Mouse (Mus musculus) bone marrow, adult 2 months (tissue): Measurements from ENCODE around the gene Dock8. TPM values are rescaled to one million over a fixed set of nuclear protein-coding genes. Genes with fewer than 3 reads are reported as not detected.

ENCODE experiments used
- H3K27ac ChIP-seq: fragments of 200-500 bp; 2 replicates; pipeline ENCODE4 v1.5.1; 2012; ENCODE audit warnings: low read depth, mild to moderate bottlenecking, control low read depth, inconsistent platforms, low read length; ENCODE audit not compliant: control insufficient read depth, poor library complexity, insufficient read depth
- H3K4me1 ChIP-seq: fragments of 200-500 bp; 2 replicates; pipeline ENCODE4 v1.6.1; 2011; ENCODE audit warnings: low read length; ENCODE audit not compliant: control insufficient read depth, insufficient read depth
- H3K4me3 ChIP-seq: fragments of 200-500 bp; replicated peaks from 2 replicates; pipeline ENCODE3; 2011; ENCODE audit warnings: mild to moderate bottlenecking, low read depth, low read length, control low read depth; ENCODE audit not compliant: control insufficient read depth
- CTCF ChIP-seq: fragments of 200-500 bp; IDR thresholded peaks from 2 replicates; pipeline ENCODE4 v1.5.1; 2011; ENCODE audit warnings: low read length, control low read depth; ENCODE audit not compliant: control insufficient read depth, insufficient read depth
- POLR2A ChIP-seq: fragments of 200-500 bp; IDR thresholded peaks from 2 replicates; pipeline ENCODE4 v1.6.1; 2011; ENCODE audit warnings: low read depth, mild to moderate bottlenecking, control low read depth, low read length, borderline replicate concordance; ENCODE audit not compliant: control insufficient read depth
- WGBS: fragments of 180-500 bp; shearing (Covaris S2); methylation state at CpG from one replicate; pipeline ENCODE4 v1.1.7; 2018; 5-methylcytosine and 5-hydroxymethylcytosine counted together
- polyA plus RNA-seq: library from polyadenylated mRNA; stranded (reverse); fragments of >200 nt; gene quantifications from 2 replicates; pipeline ENCODE4 v1.2.4, GENCODE M21; 2011; ENCODE audit warnings: low replicate concordance; ENCODE audit not compliant: missing spikeins, insufficient read depth, insufficient read length

Gene Dock8
- polyA plus RNA-seq, 1 experiment: 40.8 TPM

DNA sequence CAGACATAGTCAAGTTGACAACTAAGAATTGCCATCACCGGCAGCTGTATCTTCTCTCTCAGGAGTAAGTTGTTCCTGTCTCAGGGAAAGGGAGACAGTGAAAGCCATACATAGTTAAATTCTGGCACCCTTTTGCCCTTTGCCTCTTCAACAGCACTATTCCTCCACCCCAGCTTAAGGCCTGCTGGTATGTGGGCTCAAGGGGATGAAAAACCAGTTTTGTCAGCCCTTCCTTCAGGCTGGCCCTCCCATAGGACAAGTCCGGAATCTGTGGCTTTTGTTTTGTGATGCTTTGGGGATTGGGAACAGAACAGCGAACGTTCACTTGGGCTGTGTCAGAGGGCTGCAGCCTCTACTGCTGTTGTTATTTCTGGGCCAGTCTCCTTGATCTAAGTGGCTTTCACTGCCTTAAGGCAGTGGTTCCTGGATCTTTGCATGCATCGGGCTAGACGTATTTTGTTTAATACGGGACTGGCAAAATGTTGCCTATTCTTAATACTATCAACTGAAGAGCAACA, 60.6 kb downstream of the Dock8 start:
- peaks cover 4% of the 10 kb centered on the region; the same call in 1 of the 2 replicates for H3K4me1 ChIP-seq
- 87% methylated on average over 7 of the region's 7 CpGs for WGBS
- no peak overlapping the region for H3K27ac ChIP-seq
- H3K4me3 ChIP-seq: no peak overlapping the region
- no peak for TF ChIP-seq CTCF
- TF ChIP-seq POLR2A: no peak

DNA sequence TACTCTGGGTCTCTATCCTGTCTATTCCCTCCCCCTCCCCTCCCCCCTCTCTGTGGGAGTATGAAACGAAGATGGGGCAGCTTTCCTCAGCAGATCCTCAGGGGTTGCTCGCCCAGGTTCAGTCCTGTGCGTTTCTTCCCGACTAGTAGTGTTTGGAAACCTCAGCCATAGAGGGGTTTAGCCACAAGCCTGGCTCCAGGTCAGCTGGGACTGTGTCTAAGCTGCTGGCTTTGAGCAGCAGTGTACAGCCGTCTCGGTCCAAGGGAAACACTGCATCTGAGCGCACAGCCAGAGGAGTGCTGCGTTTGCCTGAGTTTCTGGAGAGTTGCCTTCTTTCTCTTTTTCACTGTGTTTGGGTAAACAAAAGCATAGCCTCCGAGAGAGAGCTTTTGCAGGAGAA, 61.0 kb downstream of the Dock8 start:
- 72% methylated on average over 9 of the region's 9 CpGs for WGBS
- Histone ChIP-seq H3K27ac (peak overlapping the region; percentile 20; the same call in 1 of the 2 replicates), H3K4me3 (no peak overlapping the region), H3K4me1 (peaks cover 2% of the 10 kb centered on the region; the same call in 1 of the 2 replicates)
- TF ChIP-seq POLR2A (no peak), CTCF (no peak)

DNA sequence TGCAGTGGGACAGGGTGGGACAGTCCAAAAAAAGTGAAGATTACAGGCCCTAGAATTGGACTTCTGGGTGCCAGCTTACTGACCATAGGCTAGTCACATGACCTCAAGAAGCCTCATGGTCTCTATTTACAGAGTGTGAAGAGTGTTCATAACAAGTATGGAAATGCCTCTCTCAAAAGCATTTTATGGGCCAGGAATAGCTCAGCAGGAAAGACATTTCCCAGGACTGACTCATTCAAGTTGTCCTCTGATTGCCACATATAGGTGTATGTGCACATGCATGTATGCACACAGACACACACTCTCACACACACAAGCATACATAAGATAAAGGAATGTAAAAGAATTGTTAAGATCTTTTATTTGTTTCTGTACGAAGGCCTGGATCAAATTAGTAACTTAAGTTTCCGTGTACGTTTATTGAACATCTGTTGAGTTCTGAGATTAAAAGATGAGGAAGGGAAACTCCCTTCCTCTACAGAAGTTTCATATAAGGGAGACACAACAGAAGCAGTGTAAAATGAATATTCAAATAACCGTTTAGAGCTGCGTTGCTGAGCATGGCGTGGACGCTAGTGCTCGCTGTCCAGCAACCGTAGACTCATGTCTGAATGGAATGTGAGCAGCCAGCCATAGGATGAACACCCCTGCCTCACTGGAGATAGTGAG, 63.0 kb downstream of the Dock8 start:
- H3K27ac ChIP-seq: peak overlapping the region; percentile 43; the same call in 1 of the 2 replicates
- no peaks in the 10 kb centered on the region for H3K4me1 ChIP-seq
- TF ChIP-seq CTCF: no peak
- TF ChIP-seq POLR2A: no peak
- WGBS: 74% methylated on average over 9 of the region's 9 CpGs
- H3K4me3 ChIP-seq: no peak overlapping the region

DNA sequence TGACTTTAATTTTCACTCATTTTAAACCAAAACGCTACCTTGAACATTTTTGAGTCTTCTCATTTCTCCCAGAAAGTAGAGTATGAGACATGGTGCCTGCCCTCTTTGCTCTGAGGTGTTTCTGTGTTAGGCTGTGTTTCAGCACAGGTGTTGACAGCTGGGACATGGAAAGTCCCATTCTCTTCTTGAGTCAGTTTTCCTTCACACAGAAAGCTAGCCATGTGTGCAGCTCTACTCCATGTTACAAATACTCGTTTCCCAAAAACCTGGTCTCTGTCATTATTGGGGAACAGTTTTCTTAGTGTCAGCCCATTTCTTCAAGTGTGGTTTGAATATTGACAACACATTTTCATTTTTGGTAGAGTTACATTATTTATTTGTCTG, 63.5 kb downstream of the Dock8 start:
- peak overlapping the region; percentile 12; the same call in 1 of the 2 replicates for H3K27ac ChIP-seq
- WGBS: 72% methylated on average over 2 of the region's 2 CpGs
- H3K4me3 ChIP-seq: no peak overlapping the region
- H3K4me1 ChIP-seq: no peaks in the 10 kb centered on the region
- no peak for TF ChIP-seq POLR2A
- TF ChIP-seq CTCF: no peak

DNA sequence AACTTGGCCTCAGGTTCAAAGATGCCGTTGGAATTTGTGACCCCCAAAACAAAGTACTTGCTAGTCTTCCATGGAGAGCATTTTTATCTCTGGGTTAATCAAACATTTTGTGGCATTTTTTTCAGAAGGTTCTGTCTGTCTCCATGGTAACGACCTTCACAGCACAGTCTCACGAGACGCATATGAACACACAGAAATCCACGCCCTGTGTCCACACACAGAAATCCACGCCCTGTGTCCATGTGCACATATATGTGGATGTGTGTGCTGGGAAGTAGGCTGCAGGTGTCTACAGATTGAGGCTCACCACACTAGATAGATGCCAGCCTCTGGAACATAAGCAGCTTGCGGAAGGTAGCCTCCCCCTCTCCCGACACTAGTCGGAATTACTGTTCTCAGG, 66.9 kb downstream of the Dock8 start:
- Histone ChIP-seq H3K4me3 (no peak overlapping the region), H3K27ac (no peak overlapping the region), H3K4me1 (no peaks in the 10 kb centered on the region; the same call in 1 of the 2 replicates)
- WGBS: 85% methylated on average over 9 of the region's 9 CpGs
- TF ChIP-seq POLR2A (no peak), CTCF (no peak)

DNA sequence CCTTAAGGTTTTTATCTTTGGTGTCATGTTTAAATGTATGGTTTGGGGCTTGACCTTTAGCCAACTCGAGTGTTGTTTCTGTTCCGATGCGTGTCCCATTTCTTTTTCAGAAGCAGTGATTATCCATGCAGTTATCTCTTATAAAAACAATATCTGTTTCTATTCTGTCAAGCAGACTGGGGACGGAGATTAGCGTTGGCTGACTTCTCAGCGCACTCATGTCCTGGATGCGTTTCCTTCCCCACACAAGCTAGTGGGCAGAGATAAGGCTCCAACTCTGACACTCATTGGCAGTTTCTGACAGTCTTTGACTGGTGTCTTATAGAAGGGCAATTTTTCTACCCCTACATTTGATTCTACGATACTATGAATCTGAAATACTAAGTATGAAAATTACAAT, 69.2 kb downstream of the Dock8 start:
- TF ChIP-seq CTCF: no peak
- no peak for TF ChIP-seq POLR2A
- H3K4me1 ChIP-seq: peaks cover 3% of the 10 kb centered on the region
- H3K27ac ChIP-seq: no peak overlapping the region
- no peak overlapping the region for H3K4me3 ChIP-seq
- 56% methylated on average over 8 of the region's 8 CpGs for WGBS

DNA sequence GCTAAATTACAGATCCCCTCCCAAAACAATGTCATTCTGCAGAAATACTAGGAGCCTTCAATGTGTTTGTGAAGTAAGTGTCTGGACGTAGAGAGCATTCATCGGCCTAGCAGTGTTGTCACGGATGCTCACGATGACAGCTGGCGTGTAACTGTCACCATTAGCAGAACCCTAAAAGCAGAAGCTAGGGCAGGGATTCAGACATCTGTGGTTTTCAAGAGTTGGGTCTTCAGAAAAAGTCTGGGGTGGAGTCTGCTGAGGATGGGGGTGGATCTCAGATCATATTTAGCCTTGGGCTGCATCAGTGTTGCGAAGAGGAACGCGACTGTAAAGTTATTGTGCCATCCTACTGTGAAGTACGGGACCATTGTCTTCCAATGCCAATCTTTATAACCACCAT, 73.2 kb downstream of the Dock8 start:
- 24% methylated on average over 9 of the region's 9 CpGs for WGBS
- peaks cover 6% of the 10 kb centered on the region for H3K4me1 ChIP-seq
- H3K4me3 ChIP-seq: no peak overlapping the region
- peak overlapping the region; percentile 19; the same call in 1 of the 2 replicates for H3K27ac ChIP-seq
- TF ChIP-seq CTCF (no peak), POLR2A (no peak)

DNA sequence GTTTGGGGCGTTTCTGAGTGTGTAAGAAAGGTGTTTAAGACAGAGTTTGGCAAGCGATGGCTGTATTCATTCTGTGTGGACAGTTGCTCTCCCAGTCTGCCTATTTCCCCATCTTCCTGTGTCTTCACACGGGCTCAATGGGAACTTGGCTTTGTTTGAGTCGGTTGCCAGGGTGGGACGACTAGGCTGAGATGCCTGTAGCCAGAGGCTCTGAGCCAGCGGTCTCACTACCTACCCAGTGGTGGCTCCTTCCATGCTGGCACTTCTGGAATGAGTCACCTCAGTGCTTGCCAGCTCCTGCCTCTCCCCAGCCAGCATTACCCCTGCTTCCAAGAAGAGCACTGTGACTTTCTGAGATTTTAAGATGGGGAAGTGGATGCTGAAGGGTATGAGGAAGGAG, 75.4 kb downstream of the Dock8 start:
- 50% methylated on average over 6 of the region's 6 CpGs for WGBS

DNA sequence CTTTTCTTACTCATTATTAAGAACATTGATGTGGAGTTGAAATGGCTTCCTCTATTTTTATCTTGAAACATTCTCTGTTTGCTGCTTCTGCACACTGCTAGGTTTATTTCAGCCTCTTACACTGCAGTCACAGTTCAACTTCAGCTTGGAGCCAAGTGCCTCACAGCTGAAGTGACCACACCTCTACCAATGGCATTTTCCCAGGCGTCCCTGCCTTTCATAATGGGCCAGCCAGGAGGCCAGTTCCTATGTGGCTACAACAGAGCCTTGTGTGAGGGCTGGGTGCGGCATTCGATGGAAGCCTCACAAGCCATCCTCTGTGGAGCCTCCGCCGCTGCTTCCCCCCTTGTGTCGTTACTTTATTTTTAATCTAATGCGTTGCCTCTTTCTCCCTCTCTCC, 78.3 kb downstream of the Dock8 start:
- Histone ChIP-seq H3K4me1 (peaks cover 3% of the 10 kb centered on the region; the same call in 1 of the 2 replicates), H3K4me3 (no peak overlapping the region), H3K27ac (no peak overlapping the region)
- 91% methylated on average over 7 of the region's 7 CpGs for WGBS
- no peak for TF ChIP-seq CTCF
- no peak for TF ChIP-seq POLR2A

More for the DNA sequence above, 75.4 kb downstream of the Dock8 start:
- Histone ChIP-seq H3K4me1 (peaks cover 6% of the 10 kb centered on the region), H3K27ac (no peak overlapping the region), H3K4me3 (no peak overlapping the region)
- TF ChIP-seq POLR2A (no peak), CTCF (no peak)
